Mouse (Mus musculus) activated CD4-positive, CD25-positive, alpha-beta regulatory T cell, adult 4 months (primary cell): ENCODE results near the gene Cdc45. TPM values are rescaled to one million over a fixed set of nuclear protein-coding genes. Genes with fewer than 3 reads are reported as not detected.

Experiments
- ATAC-seq: one replicate; pipeline ENCODE4 v1.8.0; 2017
- polyA plus RNA-seq, 2 experiments: library from polyadenylated mRNA; unstranded; fragments of 100-300 nt; shearing (Covaris generic); gene quantifications; one replicate each; pipeline ENCODE4 v1.2.1; 2017

The Cdc45 gene
- polyA plus RNA-seq, 2 experiments from 2014 or later, result 12.2 to 15.1 TPM

GRCm38 (mm10) chr16:18788627-18789406, 23.0 kb downstream of the Cdc45 start:
- no peak for ATAC-seq

DNA sequence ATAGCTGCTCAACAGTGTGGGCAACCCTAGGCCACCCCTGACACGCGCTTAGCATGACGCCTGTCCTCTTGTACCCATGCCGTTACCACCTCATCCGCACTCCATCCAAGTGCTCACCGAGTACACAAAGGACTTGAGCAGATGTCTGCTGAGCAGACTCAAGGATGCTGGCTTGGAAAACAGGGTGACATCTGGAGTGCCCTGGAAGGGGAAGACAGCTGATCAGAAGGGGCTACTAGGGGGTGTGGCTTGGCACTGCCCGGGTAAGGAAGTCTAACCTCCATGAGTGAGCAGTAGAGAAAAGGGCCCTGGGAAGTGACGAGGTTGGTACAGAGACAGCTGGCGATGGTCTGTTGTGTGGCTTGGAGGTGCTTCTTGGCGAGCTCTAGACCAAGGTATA, 25.1 kb downstream of the Cdc45 start:
- ATAC-seq, result no peak

- ATAC-seq, result no peak
These were observed 26.3 kb downstream of the Cdc45 start for GRCm38 (mm10) chr16:18785485-18785884.

DNA sequence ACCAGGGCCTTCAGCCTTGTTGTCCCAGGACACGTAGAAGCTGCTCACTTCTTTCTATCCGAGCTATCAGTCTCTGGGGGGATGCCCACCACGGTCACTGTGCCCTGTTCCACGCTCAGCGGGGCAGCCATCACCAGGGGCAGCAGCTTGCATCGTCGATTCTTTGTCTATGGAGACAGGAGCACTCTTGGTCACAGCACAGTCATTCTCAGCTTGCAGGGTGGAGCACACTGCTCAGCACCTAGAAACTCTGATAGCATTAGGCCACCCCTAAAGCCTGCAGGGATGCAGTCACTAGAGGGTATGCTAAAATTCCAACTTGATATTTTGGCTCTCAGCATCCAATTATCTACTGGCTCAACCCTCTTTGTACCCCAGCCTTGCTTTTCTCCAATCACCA, 26.8 kb downstream of the Cdc45 start:
- no peak for ATAC-seq

DNA sequence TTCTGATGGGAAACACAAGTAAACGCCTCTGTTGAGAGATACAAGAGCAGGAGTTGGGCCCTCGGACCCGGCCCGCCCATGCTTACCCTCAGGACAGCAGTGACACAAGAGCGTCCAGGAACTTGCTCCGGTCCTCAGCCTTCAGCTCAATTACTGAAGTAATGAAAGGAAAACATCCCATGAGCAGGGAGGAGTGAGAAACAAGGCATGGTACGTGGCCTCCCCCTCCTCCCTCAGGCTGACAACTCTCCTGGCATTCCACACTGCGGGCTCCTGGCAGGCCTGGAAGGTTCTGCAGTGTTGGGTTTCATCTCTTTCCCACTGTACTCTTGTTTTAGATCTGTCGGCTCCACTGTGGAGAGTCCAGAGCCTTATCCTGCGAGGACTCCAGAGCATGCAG, 30.0 kb downstream of the Cdc45 start:
- ATAC-seq, result no peak

DNA sequence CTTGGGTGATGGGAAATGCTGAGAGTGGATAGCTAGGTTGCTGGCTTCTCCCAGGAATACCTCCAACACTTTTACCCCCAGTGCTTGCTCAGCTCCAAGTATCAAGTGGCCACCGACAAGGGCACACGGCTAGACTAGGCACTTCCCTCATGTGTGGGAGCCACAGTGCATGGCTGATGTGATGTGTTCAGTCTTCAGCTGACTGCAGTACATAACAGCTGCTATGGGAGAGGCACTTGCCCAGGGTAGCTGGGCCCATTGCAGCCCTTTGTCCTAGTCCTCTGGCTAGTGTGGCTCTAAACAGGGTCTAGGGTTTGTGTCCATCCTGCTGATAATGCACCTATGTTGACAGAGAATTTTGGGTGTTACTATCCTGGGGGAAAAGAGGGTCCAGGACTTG, 33.3 kb downstream of the Cdc45 start:
- no peak for ATAC-seq

- ATAC-seq, result no peak
These were observed 34.4 kb downstream of the Cdc45 start for GRCm38 (mm10) chr16:18777101-18778080.

- ATAC-seq, result no peak
These were observed 35.2 kb downstream of the Cdc45 start, which contains the start of gene Cldn5 for GRCm38 (mm10) chr16:18776556-18777100. Gene Cldn5, plus strand, starts transcription at chr16:18776847.

- no peak for ATAC-seq
These were observed 35.9 kb downstream of the Cdc45 start for GRCm38 (mm10) chr16:18775621-18776555.

DNA sequence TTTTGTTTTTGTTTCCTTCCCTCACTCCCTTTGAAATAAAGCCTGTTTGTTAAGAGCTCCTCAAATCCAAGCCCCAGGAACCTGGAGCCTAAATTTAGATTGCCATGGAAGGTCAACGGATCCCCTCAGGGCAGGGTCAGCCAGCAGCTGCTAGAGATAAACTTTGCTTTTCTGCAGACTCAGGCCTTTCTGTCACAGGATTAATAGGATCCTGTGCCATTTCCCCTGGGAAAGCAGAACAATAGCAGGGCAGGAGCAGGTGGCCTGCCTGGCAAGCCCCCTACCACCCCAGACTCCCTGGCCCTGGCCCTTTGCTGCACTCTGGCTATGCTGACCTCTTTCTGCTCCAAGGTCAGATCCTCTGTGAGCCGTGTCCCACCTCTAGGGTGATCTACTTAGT, 37.9 kb downstream of the Cdc45 start:
- ATAC-seq, result no peak

DNA sequence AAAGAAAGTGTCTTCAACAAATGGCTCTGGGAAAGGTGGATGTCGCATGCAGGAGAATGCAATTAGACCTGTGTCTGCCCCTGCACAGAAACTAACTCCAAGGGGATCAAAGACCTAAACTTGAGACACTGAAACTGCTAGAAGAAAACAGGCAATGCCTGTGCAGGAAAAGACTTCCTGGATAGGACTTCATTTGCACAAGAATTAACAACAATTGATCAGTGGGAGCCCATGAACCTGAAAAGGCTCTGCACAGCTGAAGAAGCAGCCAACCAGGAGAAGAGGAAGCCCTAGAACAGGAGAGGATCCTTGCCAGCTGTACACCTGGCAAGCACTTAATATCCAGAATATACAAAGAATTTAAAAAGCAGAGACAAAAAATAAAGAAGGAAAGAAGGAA, 42.3 kb downstream of the Cdc45 start:
- ATAC-seq, result no peak

GRCm38 (mm10) chr16:18766390-18766789, 45.4 kb downstream of the Cdc45 start:
- no peak for ATAC-seq

DNA sequence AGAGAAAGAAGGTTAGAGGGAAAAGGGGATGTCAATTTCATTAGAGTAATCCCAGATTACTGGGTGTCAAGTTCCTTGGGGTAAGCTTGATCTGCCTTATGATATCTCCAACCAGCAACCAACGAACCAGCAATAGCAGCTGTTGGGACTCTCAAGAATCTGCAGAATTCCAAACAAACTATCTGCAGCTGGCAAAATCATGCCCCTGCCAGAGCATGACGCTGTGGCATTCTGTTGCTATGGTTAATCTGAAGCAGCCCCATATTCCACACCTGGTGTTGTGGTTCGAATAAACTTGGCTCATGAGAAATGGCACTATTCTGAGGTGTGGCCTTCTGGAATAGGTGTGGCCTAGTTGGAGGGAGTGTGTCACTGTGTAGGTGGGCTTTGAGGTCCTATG, 48.8 kb downstream of the Cdc45 start:
- no peak for ATAC-seq

GRCm38 (mm10) chr16:18761734-18762133, 50.1 kb downstream of the Cdc45 start:
- ATAC-seq, result no peak

GRCm38 (mm10) chr16:18751885-18752499, 59.8 kb downstream of the Cdc45 start:
- ATAC-seq, result no peak

DNA sequence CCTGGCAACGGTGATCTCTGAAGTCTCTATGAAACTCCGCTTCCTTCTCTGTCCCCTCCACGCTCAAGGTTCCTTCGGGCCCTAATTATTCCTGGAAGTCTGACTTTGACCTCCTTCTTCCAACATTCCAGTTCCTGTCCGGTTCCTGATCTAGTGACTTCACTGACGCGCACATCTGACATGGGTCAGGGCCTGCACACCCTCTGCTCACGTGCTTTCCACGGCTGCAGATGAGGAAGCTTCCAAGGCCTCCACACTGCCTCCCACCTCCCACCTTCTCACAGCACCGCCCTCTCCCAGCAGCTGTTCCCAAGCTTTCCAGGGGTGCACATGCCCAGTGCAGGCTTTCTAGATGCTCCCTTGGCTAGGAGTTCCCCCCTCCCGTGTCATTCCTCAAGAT, 60.7 kb downstream of the Cdc45 start:
- ATAC-seq, result no peak

DNA sequence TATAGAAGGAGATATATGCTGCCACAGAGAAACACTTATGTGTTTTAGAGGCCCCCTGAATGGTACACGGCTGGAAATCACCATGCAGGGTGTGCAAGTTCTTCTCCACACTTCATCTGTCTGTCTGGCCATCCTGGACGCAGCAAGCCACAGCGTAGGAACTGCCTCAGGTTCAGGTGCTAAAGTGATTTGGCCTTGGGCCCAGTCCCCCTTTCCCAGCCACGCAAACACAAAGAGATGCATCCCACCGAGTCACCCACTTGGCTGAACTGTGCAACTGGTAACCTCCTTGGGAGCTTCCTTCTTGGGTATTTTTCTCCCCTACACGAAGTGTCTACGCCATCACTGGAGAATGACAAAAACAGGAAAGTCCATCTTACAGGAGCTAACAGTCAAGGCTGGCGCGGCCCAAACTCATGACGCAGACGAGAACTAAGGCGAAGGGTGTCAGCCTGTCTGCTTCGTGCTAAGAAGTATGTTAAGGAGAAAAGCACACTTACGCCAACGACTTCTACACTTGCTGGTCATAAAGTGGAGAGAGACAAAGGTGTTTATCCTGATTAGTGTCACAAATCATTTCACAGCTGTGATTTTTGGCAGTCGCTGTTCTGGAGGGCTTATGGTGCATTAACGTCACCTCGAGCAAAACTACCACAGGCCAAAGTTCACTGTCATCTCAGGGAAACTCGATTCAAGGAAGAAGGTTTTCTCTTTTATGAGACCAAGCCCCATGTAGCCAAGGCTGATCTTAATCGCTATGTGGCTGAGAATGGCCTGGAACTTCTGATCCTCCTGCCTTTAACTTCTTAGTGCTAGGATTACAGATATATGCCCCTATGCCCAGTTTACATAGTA, 65.3 kb downstream of the Cdc45 start:
- ATAC-seq, result no peak

DNA sequence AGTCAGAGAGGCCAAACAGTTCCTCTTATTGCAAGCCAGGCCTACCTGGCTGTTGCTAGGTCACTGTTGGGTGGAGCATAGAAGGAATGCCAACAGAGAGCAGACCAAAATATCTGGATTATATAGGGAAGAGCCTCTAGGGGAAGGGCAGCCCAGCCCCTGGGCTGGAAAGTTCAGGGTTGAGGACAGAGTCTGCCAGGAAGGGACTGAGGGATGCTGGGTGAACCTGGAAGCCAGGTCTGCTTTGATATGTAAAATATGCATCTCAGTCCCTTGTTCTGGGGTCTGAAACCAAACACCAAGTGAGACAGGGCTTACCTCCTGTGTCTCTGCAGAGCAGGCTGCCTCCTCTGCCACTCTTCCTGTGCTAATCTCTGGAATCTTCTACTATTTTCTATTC, 73.5 kb downstream of the Cdc45 start:
- ATAC-seq, result no peak

DNA sequence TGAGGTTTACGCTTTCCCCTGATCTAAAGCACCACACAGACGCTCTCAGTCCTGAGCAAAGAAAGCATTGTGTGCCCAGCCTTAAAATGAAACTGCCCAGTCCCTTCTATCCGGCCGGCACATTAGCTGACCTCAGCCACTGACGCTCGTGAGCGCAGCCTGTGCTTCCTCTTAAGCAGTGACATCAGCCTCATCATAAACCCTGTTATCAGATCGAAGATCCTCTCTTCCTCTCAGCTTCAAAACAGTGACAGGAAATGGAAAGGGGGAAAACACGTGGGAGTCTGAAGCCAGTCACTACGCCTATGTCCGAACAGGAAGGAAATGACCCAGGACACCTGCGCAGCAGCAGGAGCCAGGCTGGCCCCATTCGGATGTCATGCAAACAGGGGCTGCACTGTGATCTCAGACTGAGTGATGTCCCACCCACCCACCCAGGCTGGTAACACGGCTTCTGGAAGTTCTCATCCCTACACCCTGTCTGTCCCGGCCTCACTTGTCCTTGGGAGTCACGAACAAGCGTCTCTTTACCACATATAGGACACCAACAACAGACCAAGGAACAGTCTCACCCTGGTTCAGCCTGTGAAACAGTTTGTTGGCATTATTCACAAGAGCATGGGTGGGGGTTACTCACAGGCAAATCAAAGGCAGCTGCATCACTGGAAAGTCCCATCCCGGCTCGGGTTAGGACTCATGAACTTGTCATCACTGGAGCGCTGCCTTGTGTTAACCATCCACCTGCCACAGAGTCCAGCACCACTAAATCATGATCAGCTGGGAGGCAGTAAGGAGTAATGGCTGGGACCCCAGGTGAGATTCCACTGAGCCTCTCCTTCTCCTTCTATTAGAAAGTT, 78.5 kb downstream of the Cdc45 start:
- ATAC-seq, result peak; percentile 61

- ATAC-seq, result no peak
These were observed 81.1 kb downstream of the Cdc45 start for GRCm38 (mm10) chr16:18730640-18731039.
